Mouse (Mus musculus): ENCODE data around the gene Atp8a1. TPM values are rescaled to one million over a fixed set of nuclear protein-coding genes. Genes with fewer than 3 reads are reported as not detected.

Atp8a1 gene
- total and polyA plus RNA-seq, 3 experiments, result 4.4 to 11.2 (median 5.5) TPM

- no peak for DNase-seq (ENCODE audit: extremely low read depth)
- in situ Hi-C loops (cut with MboI; ENCODE audit: low pct_ligation_motif_present, low pct_unique_long_range_greater_than_20kb, low sequenced_read_pairs), result no loop called here
- Histone ChIP-seq H3K79me2 (replicated peaks; ENCODE audit: control insufficient read depth, extremely low read depth, insufficient read depth, poor library complexity, severe bottlenecking) (no peaks in the 10 kb centered on the region; the same call in 1 of the 2 replicates), H3K27ac (ENCODE audit: insufficient read depth, low read depth) (no peak overlapping the region), H3K36me3 (replicated peaks in 1 of 2; ENCODE audit: control insufficient read depth in 1 of 2, insufficient read depth in 1 of 2, low read length in 1 of 2) (no peaks in the 10 kb centered on the region), H3K4me2 (ENCODE audit: insufficient read depth, low read depth, poor library complexity, severe bottlenecking) (no peak overlapping the region), H3K9ac (ENCODE audit: insufficient read depth, low read depth) (no peak overlapping the region), H3K27me3 (replicated peaks) (no peaks in the 10 kb centered on the region), H3K9me3 (replicated peaks; ENCODE audit: low read length) (no peaks in the 10 kb centered on the region), H3K4me3 (replicated peaks in 1 of 3; ENCODE audit: low read depth in 2 of 3, low read length in 2 of 3, poor library complexity in 1 of 3) (no peak overlapping the region), H3K4me1 (ENCODE audit: control insufficient read depth in 1 of 2, insufficient read depth in 2 of 2) (peaks cover 22 to 46% of the 10 kb centered on the region in 2 experiments)
- TF ChIP-seq IRF4 (IDR thresholded peaks at IDR 0.05; ENCODE audit: low read depth, low read length) (no peak), SMC3 (IDR thresholded peaks at IDR 0.05; ENCODE audit: low read depth, low read length) (no peak), SIN3A (IDR thresholded peaks at IDR 0.05; ENCODE audit: low read length) (no peak), ZMIZ1 (IDR thresholded peaks at IDR 0.05; ENCODE audit: low read depth, low read length) (no peak), MEF2A (IDR thresholded peaks at IDR 0.05; ENCODE audit: borderline replicate concordance, low read depth, low read length) (no peak), E2F4 (IDR thresholded peaks at IDR 0.05; ENCODE audit: insufficient replicate concordance, low read depth, low read length) (no peak), USF2 (conservative IDR thresholded peaks at IDR 0.05; ENCODE audit: low read depth, low read length) (no peak), NELFE (IDR thresholded peaks at IDR 0.05; ENCODE audit: low read depth, low read length) (no peak), MYC (IDR thresholded peaks at IDR 0.05; ENCODE audit: low read depth, low read length) (no peak), JUND (conservative IDR thresholded peaks at IDR 0.05; ENCODE audit: low read depth, low read length) (no peak), UBTF (IDR thresholded peaks at IDR 0.05; ENCODE audit: low read depth, low read length) (no peak), BHLHE40 (IDR thresholded peaks at IDR 0.05; ENCODE audit: low read depth, low read length) (no peak), TCF12 (IDR thresholded peaks at IDR 0.05; ENCODE audit: low read depth, low read length) (no peak)
- dilution Hi-C loops (cut with MboI; ENCODE audit: extremely low pct_ligation_motif_present, extremely low pct_unique_long_range_greater_than_20kb, low sequenced_read_pairs), result no loop called here
Observed at GRCm38 (mm10) chr5:67823771-67824170, 23.5 kb downstream of the Atp8a1 start.

GRCm38 (mm10) chr5:67822619-67823018 is 24.6 kb downstream of the Atp8a1 start:
- Histone ChIP-seq H3K4me1 (ENCODE audit: control insufficient read depth in 1 of 2, insufficient read depth in 2 of 2) (peaks cover 19 to 47% of the 10 kb centered on the region in 2 experiments), H3K27ac (ENCODE audit: insufficient read depth, low read depth) (no peak overlapping the region), H3K9ac (ENCODE audit: insufficient read depth, low read depth) (peak overlapping the region; percentile 24; the same call in 1 of the 2 replicates), H3K4me2 (ENCODE audit: insufficient read depth, low read depth, poor library complexity, severe bottlenecking) (no peak overlapping the region), H3K36me3 (replicated peaks in 1 of 2; ENCODE audit: control insufficient read depth in 1 of 2, insufficient read depth in 1 of 2, low read length in 1 of 2) (no peaks in the 10 kb centered on the region), H3K9me3 (replicated peaks; ENCODE audit: low read length) (no peaks in the 10 kb centered on the region), H3K27me3 (replicated peaks) (no peaks in the 10 kb centered on the region), H3K4me3 (replicated peaks in 1 of 3; ENCODE audit: low read depth in 2 of 3, low read length in 2 of 3, poor library complexity in 1 of 3) (no peak overlapping the region), H3K79me2 (replicated peaks; ENCODE audit: control insufficient read depth, extremely low read depth, insufficient read depth, poor library complexity, severe bottlenecking) (no peaks in the 10 kb centered on the region)
- dilution Hi-C loops (cut with MboI; ENCODE audit: extremely low pct_ligation_motif_present, extremely low pct_unique_long_range_greater_than_20kb, low sequenced_read_pairs) (no loop called here), in situ Hi-C loops (cut with MboI; ENCODE audit: low pct_ligation_motif_present, low pct_unique_long_range_greater_than_20kb, low sequenced_read_pairs) (no loop called here)
- no peak for DNase-seq (ENCODE audit: extremely low read depth)
- TF ChIP-seq E2F4 (IDR thresholded peaks at IDR 0.05; ENCODE audit: insufficient replicate concordance, low read depth, low read length) (no peak), TBP (conservative IDR thresholded peaks at IDR 0.05; ENCODE audit: low read depth, low read length) (no peak), SMC3 (IDR thresholded peaks at IDR 0.05; ENCODE audit: low read depth, low read length) (no peak), RAD21 (IDR thresholded peaks at IDR 0.05; ENCODE audit: low read depth, low read length) (no peak), PAX5 (IDR thresholded peaks at IDR 0.05; ENCODE audit: low read length) (no peak), JUND (conservative IDR thresholded peaks at IDR 0.05; ENCODE audit: low read depth, low read length) (no peak), TCF12 (IDR thresholded peaks at IDR 0.05; ENCODE audit: low read depth, low read length) (no peak), USF1 (IDR thresholded peaks at IDR 0.05; ENCODE audit: low read depth, low read length) (no peak), MAZ (IDR thresholded peaks at IDR 0.05; ENCODE audit: low read depth, low read length) (no peak), POLR2AphosphoS2 (IDR thresholded peaks at IDR 0.05; ENCODE audit: low read depth, low read length) (no peak), POLR2A (IDR thresholded peaks at IDR 0.05; ENCODE audit: low read depth, low read length) (no peak), EP300 (IDR thresholded peaks at IDR 0.05; ENCODE audit: low read length) (no peak), ZNF384 (IDR thresholded peaks at IDR 0.05; ENCODE audit: low read depth, low read length) (no peak), ZC3H11A (IDR thresholded peaks at IDR 0.05; ENCODE audit: low read depth, low read length) (no peak), MAX (IDR thresholded peaks at IDR 0.05; ENCODE audit: low read length) (no peak), SIN3A (IDR thresholded peaks at IDR 0.05; ENCODE audit: low read length) (no peak), NELFE (IDR thresholded peaks at IDR 0.05; ENCODE audit: low read depth, low read length) (no peak)

Measured in CH12.LX (cell line).